Mouse (Mus musculus) forebrain, embryonic 10.5 days (tissue): ENCODE results near the gene Tns2. TPM values are rescaled to one million over a fixed set of nuclear protein-coding genes. Genes with fewer than 3 reads are reported as not detected.
"Not testable (repeated sequence)": the region's sequence is repeated elsewhere in the genome, so short reads cannot be mapped to it uniquely, and the experiment has no call there.

Experiments
- DNase-seq: peaks from one replicate; pipeline ENCODE4 v3.0.0-alpha.2; 2017; ENCODE audit warnings: low spot score; ENCODE audit errors: extremely low spot score
- H3K27ac ChIP-seq: fragments of 300-500 bp; sonication (generic); 2 replicates; pipeline ENCODE4 v1.5.1; 2016; ENCODE audit warnings: mild to moderate bottlenecking
- H3K27me3 ChIP-seq: fragments of 300-500 bp; sonication (generic); 2 replicates; pipeline ENCODE4 v1.6.1; 2016; ENCODE audit warnings: mild to moderate bottlenecking; ENCODE audit not compliant: poor library complexity, severe bottlenecking
- H3K36me3 ChIP-seq: fragments of 300-500 bp; sonication (generic); replicated peaks from 2 replicates; pipeline ENCODE4 v1.6.1; 2016; ENCODE audit warnings: mild to moderate bottlenecking, moderate library complexity
- H3K4me1 ChIP-seq: fragments of 300-500 bp; sonication (generic); 2 replicates; pipeline ENCODE4 v1.6.1; 2016
- H3K4me3 ChIP-seq: fragments of 300-500 bp; sonication (generic); 2 replicates; pipeline ENCODE4 v1.5.1; 2016; ENCODE audit warnings: mild to moderate bottlenecking, moderate library complexity
- H3K9me3 ChIP-seq: fragments of 300-500 bp; sonication (generic); 2 replicates; pipeline ENCODE4 v1.6.1; 2016; ENCODE audit warnings: mild to moderate bottlenecking, moderate library complexity
- WGBS: fragments of 180-500 bp; shearing (Covaris S2); methylation state at CpG from one replicate; pipeline ENCODE4 v1.1.7; 2016; 5-methylcytosine and 5-hydroxymethylcytosine counted together
- polyA plus RNA-seq: library from polyadenylated mRNA; unstranded; fragments of >200 nt; fragmentation: Nextera tagmentation; extraction: Ambion mirVana; gene quantifications from 2 replicates; pipeline ENCODE4 v1.2.1, GENCODE M21; 2016

The Tns2 gene
- polyA plus RNA-seq, 1 experiment from 2014 or later: 11.1 TPM

- Histone ChIP-seq H3K4me3 (no peak overlapping the region), H3K4me1 (peaks cover 25% of the 10 kb centered on the region), H3K27me3 (no peaks in the 10 kb centered on the region), H3K9me3 (no peaks in the 10 kb centered on the region), H3K27ac (no peak overlapping the region), H3K36me3 (peaks cover 49% of the 10 kb centered on the region)
- DNase-seq: no peak
- WGBS: 90% methylated on average over 2 of the region's 2 CpGs
Observed at GRCm38 (mm10) chr15:102077111-102077677, 23.0 kb upstream of the Tns2 start.

DNA sequence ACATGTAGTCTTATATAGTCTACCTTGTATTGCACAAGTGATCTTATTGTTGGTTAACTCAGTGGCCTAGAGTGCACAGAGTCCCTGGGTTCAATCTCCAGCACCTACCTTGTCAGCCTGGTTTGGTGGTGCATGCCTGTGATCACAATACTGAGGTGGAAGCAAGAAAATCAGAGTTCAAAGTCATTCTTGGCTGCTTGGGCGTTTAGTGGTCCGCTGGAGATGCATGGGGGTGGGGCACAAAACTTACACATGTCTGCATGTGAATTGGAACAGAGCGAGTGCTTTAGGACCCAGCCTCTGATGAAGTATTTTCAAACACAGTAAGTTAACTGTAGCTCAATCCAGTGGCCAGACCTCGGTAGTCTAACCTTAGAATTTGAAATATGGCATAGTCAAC lies 21.0 kb upstream of the Tns2 start:
- Histone ChIP-seq H3K27ac (no peak overlapping the region), H3K9me3 (no peaks in the 10 kb centered on the region), H3K27me3 (no peaks in the 10 kb centered on the region), H3K4me1 (peaks cover 17% of the 10 kb centered on the region), H3K4me3 (no peak overlapping the region), H3K36me3 (peaks cover 69% of the 10 kb centered on the region)
- DNase-seq: no peak
- WGBS: 88% methylated on average over 4 of the region's 4 CpGs

- H3K9me3 ChIP-seq, H3K4me3 ChIP-seq, DNase-seq, H3K27me3 ChIP-seq, H3K27ac ChIP-seq: not testable (repeated sequence)
- peaks cover 76% of the 10 kb centered on the region for H3K36me3 ChIP-seq
- peaks cover 15% of the 10 kb centered on the region for H3K4me1 ChIP-seq
- 85% methylated on average over 8 of the region's 8 CpGs for WGBS
Observed at GRCm38 (mm10) chr15:102079924-102080323, 20.3 kb upstream of the Tns2 start.

GRCm38 (mm10) chr15:102080429-102080828 lies 19.8 kb upstream of the Tns2 start:
- H3K27ac ChIP-seq: no peak overlapping the region
- no peaks in the 10 kb centered on the region for H3K9me3 ChIP-seq
- WGBS: 87% methylated on average over 2 of the region's 2 CpGs
- H3K4me1 ChIP-seq: peaks cover 10% of the 10 kb centered on the region
- DNase-seq: no peak
- no peaks in the 10 kb centered on the region for H3K27me3 ChIP-seq
- peaks cover 78% of the 10 kb centered on the region for H3K36me3 ChIP-seq
- no peak overlapping the region for H3K4me3 ChIP-seq

DNA sequence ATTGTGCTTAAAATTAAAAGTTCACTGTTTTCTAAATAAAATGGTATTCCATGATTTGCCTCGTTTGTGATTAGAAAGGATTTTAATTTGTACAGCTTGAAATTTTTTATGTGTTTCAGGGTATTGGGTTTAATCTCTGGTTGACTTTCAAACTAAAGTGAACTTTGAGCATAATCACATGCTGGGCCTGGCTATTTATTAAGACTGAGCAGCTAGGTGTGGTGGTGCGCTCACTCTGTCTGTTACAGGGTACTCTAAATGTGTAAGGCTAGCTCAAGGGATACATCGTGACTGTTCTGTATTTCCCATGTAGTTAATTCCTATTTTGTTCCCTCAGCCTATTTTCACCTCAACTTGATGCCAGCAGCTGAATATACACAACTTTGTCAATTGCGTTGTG lies 18.1 kb upstream of the Tns2 start:
- 90% methylated on average over 4 of the region's 4 CpGs for WGBS
- no peaks in the 10 kb centered on the region for H3K9me3 ChIP-seq
- peaks cover 93% of the 10 kb centered on the region for H3K36me3 ChIP-seq
- H3K4me1 ChIP-seq: no peaks in the 10 kb centered on the region
- H3K4me3 ChIP-seq: no peak overlapping the region
- no peak for DNase-seq
- H3K27ac ChIP-seq: no peak overlapping the region
- no peaks in the 10 kb centered on the region for H3K27me3 ChIP-seq

DNA sequence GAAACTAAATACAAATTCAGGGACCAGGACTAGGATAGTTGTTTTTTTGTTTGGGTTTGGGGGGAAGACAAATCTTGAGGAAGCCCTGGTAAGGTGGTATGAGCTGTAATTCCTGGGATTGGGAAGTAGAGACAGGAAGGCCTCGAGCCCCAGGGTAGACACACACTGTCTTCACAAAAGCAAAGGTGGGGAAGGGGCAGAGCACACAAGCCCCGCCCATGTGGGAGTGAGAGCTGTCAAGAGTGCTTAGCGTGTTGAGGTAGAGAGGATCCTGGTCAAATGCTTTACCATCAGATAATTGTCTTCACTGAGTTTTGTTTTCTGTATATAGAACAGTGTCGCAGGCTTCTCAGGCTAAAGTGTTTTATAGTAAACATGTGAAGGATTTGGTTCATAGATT lies 17.2 kb upstream of the Tns2 start:
- H3K4me3 ChIP-seq: no peak overlapping the region
- peaks cover 94% of the 10 kb centered on the region for H3K36me3 ChIP-seq
- DNase-seq: no peak
- H3K27me3 ChIP-seq: no peaks in the 10 kb centered on the region
- no peak overlapping the region for H3K27ac ChIP-seq
- no peaks in the 10 kb centered on the region for H3K4me1 ChIP-seq
- 88% methylated on average over 4 of the region's 4 CpGs for WGBS
- H3K9me3 ChIP-seq: no peaks in the 10 kb centered on the region

DNA sequence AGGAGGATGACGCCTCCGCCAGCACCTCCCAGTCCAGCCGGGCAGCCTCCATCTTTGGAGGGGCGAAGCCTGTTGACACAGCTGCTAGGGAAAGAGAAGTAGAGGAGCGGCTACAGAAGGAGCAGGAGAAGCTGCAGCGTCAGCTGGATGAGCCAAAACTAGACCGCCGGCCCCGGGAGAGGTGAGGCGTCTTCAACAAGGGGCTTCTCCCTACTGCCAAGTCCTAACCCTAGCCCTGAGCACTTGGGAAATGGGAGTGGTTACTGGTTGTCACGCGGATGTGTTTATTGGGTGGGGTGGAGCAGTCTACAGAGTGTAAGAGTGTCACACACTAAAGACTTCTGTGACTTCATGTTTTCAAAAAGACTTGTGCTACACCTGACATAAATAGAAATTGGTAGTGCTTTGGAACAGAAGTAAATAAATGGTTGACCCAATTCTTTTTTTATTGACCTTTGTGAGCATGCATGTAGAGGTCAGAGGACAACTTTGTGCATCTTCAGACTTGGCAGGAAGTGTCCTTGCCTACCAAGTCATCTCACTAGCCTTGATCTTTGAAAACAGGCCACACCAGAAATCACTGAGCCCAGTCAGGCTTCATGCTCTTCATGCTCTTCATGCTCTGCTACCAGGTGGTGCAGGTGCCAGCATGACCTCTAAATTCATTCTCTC lies 10.2 kb upstream of the Tns2 start:
- Histone ChIP-seq H3K36me3 (peaks cover 100% of the 10 kb centered on the region), H3K4me1 (no peaks in the 10 kb centered on the region), H3K27ac (no peak overlapping the region), H3K4me3 (no peak overlapping the region), H3K9me3 (no peaks in the 10 kb centered on the region), H3K27me3 (no peaks in the 10 kb centered on the region)
- no peak for DNase-seq
- WGBS: 90% methylated on average over 12 of the region's 12 CpGs

DNA sequence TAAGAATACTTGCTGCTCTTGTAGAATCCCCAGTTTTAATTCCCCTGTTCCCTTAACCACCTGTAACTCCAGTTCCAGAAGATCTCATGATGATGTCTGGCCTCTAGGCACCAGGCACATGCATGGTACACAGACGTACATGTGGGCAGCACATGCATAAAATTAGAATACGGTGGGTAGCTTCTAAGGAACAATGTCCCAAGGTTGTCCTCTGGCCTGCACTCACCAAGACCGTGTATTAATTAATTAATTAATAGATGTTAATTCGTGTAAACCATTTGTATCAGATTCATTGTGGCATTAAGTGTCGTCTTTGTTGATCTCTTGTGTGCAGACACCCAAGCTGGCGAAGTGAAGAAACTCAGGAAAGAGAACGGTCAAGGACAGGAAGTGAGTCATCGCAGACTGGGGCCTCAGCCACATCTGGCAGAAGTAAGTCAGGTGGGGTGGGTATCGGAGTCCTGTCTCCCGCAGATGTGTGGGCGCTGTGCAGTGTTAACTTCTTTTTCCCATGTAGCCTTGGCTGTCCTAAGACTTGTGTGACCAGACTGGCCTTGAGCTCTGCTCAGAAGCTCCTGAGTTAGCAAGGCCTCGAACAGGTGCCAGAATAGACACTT lies 9.0 kb upstream of the Tns2 start:
- no peak overlapping the region for H3K4me3 ChIP-seq
- 90% methylated on average over 12 of the region's 12 CpGs for WGBS
- no peak for DNase-seq
- no peaks in the 10 kb centered on the region for H3K9me3 ChIP-seq
- H3K36me3 ChIP-seq: peaks cover 100% of the 10 kb centered on the region
- no peaks in the 10 kb centered on the region for H3K27me3 ChIP-seq
- H3K4me1 ChIP-seq: no peaks in the 10 kb centered on the region
- no peak overlapping the region for H3K27ac ChIP-seq

DNA sequence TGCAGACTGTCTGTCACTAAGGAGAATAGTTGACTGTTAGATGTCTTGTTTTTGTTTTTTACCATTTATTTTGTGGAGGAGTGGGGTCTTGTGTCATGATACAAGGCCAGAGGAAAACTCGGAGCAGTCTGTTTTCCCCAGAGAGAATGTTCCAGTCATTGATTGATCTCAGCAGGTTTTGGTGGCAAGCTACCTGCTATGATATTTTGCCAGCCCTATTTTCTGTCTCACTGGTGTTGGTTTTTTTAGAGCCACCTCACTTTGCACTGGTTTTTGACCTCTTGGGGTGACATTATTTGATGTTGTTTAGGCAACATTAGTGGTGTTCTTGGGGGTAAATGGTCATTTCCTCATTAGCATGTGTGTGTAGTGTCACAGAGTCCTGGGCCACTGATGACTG lies 8.5 kb upstream of the Tns2 start:
- no peaks in the 10 kb centered on the region for H3K4me1 ChIP-seq
- 85% methylated on average over 1 of the region's 1 CpGs for WGBS
- H3K4me3 ChIP-seq: no peak overlapping the region
- no peaks in the 10 kb centered on the region for H3K27me3 ChIP-seq
- H3K27ac ChIP-seq: no peak overlapping the region
- peaks cover 100% of the 10 kb centered on the region for H3K36me3 ChIP-seq
- H3K9me3 ChIP-seq: no peaks in the 10 kb centered on the region
- DNase-seq: no peak

- Histone ChIP-seq H3K9me3 (no peaks in the 10 kb centered on the region), H3K4me1 (peaks cover 2% of the 10 kb centered on the region), H3K27me3 (no peaks in the 10 kb centered on the region), H3K4me3 (no peak overlapping the region), H3K27ac (no peak overlapping the region), H3K36me3 (peaks cover 100% of the 10 kb centered on the region)
- DNase-seq: no peak
- 91% methylated on average over 4 of the region's 4 CpGs for WGBS
Observed at GRCm38 (mm10) chr15:102092222-102092621, 8.0 kb upstream of the Tns2 start.

DNA sequence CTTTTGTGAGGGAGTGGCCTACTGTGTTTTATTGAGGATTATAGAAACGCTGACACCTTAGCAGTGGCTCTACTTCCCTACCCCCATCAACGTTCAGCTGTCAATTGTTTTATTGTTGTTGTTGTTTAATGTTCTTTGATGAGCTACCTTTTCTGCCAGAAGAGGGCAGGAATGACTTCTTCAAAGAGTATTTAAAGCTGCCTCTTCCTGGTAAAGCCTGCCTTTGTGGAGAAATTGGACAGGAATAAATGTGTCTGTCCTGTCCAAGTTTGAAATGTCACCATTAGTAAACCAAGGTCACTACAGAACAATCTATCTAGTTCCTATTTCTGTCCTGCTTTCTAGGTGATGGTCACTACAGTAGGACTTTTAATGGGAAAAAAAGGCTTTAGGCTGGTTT lies 6.1 kb upstream of the Tns2 start:
- Histone ChIP-seq H3K4me1 (peaks cover 21% of the 10 kb centered on the region), H3K9me3 (no peaks in the 10 kb centered on the region), H3K4me3 (no peak overlapping the region), H3K36me3 (peaks cover 96% of the 10 kb centered on the region), H3K27me3 (peaks cover 12% of the 10 kb centered on the region), H3K27ac (no peak overlapping the region)
- WGBS: 86% methylated on average over 2 of the region's 2 CpGs
- DNase-seq: no peak

DNA sequence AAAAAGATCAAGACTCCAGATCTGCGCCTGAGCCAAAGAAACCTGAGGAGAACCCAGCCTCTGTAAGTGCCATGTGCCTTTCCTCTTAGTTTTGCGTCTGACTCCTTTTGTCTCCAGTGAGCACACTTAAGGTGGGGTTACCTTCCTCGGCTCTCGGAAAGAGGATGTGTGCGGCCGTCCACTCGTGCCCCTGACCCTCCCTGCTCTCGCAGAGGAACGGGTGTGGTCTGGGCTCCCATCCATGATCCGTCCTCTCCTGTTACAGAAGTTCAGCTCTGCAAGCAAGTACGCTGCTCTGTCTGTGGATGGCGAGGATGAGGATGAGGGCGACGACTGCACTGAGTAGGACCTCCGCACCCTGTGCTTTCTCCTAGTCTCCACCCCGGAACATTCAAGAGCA lies 5.2 kb upstream of the Tns2 start:
- H3K4me1 ChIP-seq: peaks cover 30% of the 10 kb centered on the region
- no peak overlapping the region for H3K4me3 ChIP-seq
- no peaks in the 10 kb centered on the region for H3K9me3 ChIP-seq
- WGBS: 94% methylated on average over 16 of the region's 16 CpGs
- DNase-seq: no peak
- H3K27ac ChIP-seq: no peak overlapping the region
- peaks cover 87% of the 10 kb centered on the region for H3K36me3 ChIP-seq
- H3K27me3 ChIP-seq: peaks cover 16% of the 10 kb centered on the region

GRCm38 (mm10) chr15:102097147-102097915 lies 2.9 kb upstream of the Tns2 start:
- H3K27me3 ChIP-seq: peaks cover 34% of the 10 kb centered on the region
- no peak overlapping the region for H3K4me3 ChIP-seq
- H3K9me3 ChIP-seq: no peaks in the 10 kb centered on the region
- peaks cover 64% of the 10 kb centered on the region for H3K36me3 ChIP-seq
- WGBS: 81% methylated on average over 8 of the region's 8 CpGs
- H3K4me1 ChIP-seq: peaks cover 53% of the 10 kb centered on the region
- no peak for DNase-seq
- H3K27ac ChIP-seq: no peak overlapping the region
